Mouse (Mus musculus) thymus, adult 2 months (tissue): ENCODE measurements around the gene Gm12794. TPM values are rescaled to one million over a fixed set of nuclear protein-coding genes. Genes with fewer than 3 reads are reported as not detected.
"Not testable (repeated sequence)": the region's sequence is repeated elsewhere in the genome, so short reads cannot be mapped to it uniquely, and the experiment has no call there.

Source experiments
- DNase-seq: peaks from one replicate; pipeline ENCODE4 v3.0.0; 2021
- H3K27ac ChIP-seq: fragments of 200-500 bp; 2 replicates; pipeline ENCODE4 v1.5.1; 2012; ENCODE audit warnings: low read length, control low read depth; ENCODE audit not compliant: control insufficient read depth, insufficient read depth
- H3K27me3 ChIP-seq: fragments of 200-500 bp; 2 replicates; pipeline ENCODE4 v1.6.1; 2012; ENCODE audit warnings: mild to moderate bottlenecking, low read length, moderate library complexity, mixed read lengths; ENCODE audit not compliant: control insufficient read depth, insufficient read depth
- H3K36me3 ChIP-seq: fragments of 200-500 bp; 2 replicates; pipeline ENCODE4 v1.6.1; 2012; ENCODE audit warnings: mild to moderate bottlenecking, low read length, moderate library complexity; ENCODE audit not compliant: control insufficient read depth, insufficient read depth
- H3K4me1 ChIP-seq: fragments of 200-500 bp; replicated peaks from 2 replicates; pipeline ENCODE4 v1.6.1; 2012; ENCODE audit warnings: low read length; ENCODE audit not compliant: control insufficient read depth, insufficient read depth
- H3K4me3 ChIP-seq: fragments of 200-500 bp; 2 replicates; pipeline ENCODE4 v1.5.1; 2012; ENCODE audit warnings: mild to moderate bottlenecking, low read length, control low read depth, moderate library complexity; ENCODE audit not compliant: control insufficient read depth, insufficient read depth
- CTCF ChIP-seq: fragments of 200-500 bp; IDR thresholded peaks from 2 replicates; pipeline ENCODE4 v1.5.1; 2012; ENCODE audit warnings: mild to moderate bottlenecking, control low read depth, low read length, moderate library complexity, borderline replicate concordance; ENCODE audit not compliant: control insufficient read depth, poor library complexity, insufficient read depth; ENCODE audit errors: extremely low read depth
- POLR2A ChIP-seq: fragments of 200-500 bp; IDR thresholded peaks from 2 replicates; pipeline ENCODE4 v1.6.1; 2012; ENCODE audit warnings: mild to moderate bottlenecking, low read length, control low read depth, moderate library complexity; ENCODE audit not compliant: control insufficient read depth, poor library complexity, insufficient read depth; ENCODE audit errors: extremely low read depth
- WGBS: fragments of 180-500 bp; shearing (Covaris S2); methylation state at CpG from one replicate; pipeline ENCODE4 v1.1.7; 2018; 5-methylcytosine and 5-hydroxymethylcytosine counted together
- polyA plus RNA-seq: library from polyadenylated mRNA; depleted of rRNA; stranded (reverse); fragments of >200 nt; gene quantifications from 2 replicates; pipeline ENCODE4 v1.2.3, GENCODE M21; 2012; rRNA removed

Gene Gm12794
- not detected in 2 replicates for polyA plus RNA-seq

DNA sequence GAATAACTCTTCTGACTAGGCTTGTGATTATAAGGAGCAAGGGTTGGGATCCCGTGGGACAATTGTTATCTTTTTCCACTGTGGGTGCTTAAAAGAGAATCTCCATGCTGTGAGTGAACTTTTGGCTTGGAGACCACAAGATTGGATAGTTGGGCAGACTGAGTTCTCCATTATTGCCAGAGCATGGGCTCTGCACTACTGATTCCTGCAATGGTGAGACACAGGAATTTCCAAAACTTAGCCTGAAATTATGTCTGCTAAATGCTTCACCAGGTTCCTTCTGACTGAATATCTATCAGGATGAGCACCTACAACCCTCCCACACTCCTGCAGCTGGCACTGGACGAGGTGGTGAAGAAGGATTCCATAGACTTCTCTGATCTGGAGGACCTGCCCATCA lies at the start of gene Gm12794:
Gm12794 (plus strand) TSS at position 301 of the 400 bp plus-strand sequence.
- H3K36me3 ChIP-seq, H3K27ac ChIP-seq, H3K27me3 ChIP-seq, H3K4me3 ChIP-seq, DNase-seq, H3K4me1 ChIP-seq: not testable (repeated sequence)
- 76% methylated on average over 2 of the region's 2 CpGs for WGBS

DNA sequence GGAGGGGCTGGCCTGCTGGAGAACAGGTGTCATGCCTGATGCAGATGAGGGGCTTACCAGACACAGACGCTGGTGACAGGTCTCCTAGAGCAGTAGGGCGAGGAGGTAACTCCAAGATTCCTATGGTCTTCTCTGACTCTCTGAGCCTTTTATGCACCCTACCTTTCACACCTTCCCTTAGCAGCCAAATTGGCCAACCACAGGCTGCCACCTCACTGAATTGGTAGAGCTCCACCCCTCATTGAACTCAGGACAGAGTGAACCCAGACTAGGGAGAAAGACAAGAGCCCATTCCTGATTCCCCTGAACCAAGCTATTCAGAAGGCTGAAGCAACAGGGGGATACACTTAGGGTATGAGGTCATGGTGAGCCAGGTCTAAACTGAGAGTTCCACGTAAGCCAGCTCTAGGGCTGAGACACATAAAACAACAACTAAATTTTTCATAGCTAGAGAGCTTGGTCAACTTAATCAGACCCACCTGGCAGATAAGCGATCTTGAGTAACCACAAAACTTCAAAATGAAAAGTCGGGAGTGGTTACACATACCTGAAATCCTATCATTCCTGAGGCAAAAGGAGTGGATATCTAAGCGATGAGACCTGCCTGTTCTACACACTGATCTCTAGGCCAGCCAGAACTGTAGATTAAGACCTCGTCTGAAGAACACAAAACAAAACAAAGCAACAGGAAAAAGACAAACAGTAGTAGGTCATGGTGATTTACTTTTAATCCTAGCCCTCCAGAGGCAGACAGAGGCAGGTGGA lies 46.4 kb upstream of the Gm12794 start, which contains the start of gene C130073F10Rik:
C130073F10Rik (minus strand) TSS at position 134 of the 765 bp plus-strand sequence.
- no peak for TF ChIP-seq CTCF
- no peak for TF ChIP-seq POLR2A
- Histone ChIP-seq H3K27me3 (no peaks in the 10 kb centered on the region), H3K4me1 (no peaks in the 10 kb centered on the region), H3K4me3 (no peak within 1 kb of the TSS), H3K27ac (no peak within 1 kb of the TSS), H3K36me3 (no peaks in the 10 kb centered on the region)
- DNase-seq = no peak
- WGBS = 85% methylated on average over 7 of the region's 7 CpGs

DNA sequence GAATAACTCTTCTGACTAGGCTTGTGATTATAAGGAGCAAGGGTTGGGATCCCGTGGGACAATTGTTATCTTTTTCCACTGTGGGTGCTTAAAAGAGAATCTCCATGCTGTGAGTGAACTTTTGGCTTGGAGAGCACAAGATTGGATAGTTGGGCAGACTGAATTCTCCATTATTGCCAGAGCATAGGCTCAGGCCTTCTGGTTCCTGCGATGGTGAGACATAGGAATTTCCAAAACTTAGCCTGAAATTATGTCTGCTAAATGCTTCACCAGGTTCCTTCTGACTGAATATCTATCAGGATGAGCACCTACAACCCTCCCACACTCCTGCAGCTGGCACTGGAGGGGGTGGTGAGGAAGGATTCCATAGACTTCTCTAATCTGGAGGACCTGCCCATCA lies 31.4 kb upstream of the Gm12794 start, which contains the start of gene Gm12800:
Gm12800 (plus strand) TSS at position 301 of the 400 bp plus-strand sequence.
- WGBS = 90% methylated on average over 2 of the region's 2 CpGs
- H3K27me3 ChIP-seq, DNase-seq, H3K27ac ChIP-seq, H3K36me3 ChIP-seq, H3K4me3 ChIP-seq, H3K4me1 ChIP-seq: not testable (repeated sequence)

DNA sequence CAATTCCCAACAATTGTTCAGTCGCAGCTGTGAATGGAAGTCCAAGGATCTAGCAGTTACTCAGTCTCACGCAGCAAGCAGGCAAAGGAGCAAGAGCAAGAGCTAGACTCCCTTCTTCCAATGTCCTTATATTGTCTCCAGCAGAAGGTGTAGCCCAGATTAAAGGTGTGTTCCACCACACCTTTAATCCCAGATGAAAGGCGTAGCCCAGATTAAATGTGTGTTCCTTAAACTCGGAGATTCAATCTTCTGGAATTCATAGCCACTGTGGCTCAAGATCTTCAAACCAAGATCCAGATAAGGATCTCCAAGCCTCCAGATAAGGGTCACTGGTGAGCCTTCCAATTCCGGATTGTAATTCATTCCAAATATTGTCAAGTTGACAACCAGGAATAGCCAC lies 40.7 kb downstream of the Gm12794 start, which contains the start of gene Gm12790:
Gm12790 (minus strand) TSS at position 101 of the 400 bp plus-strand sequence.
- not testable (repeated sequence) for H3K27ac ChIP-seq, H3K27me3 ChIP-seq, DNase-seq, H3K36me3 ChIP-seq, H3K4me3 ChIP-seq, H3K4me1 ChIP-seq
- 93% methylated on average over 1 of the region's 5 CpGs for WGBS

DNA sequence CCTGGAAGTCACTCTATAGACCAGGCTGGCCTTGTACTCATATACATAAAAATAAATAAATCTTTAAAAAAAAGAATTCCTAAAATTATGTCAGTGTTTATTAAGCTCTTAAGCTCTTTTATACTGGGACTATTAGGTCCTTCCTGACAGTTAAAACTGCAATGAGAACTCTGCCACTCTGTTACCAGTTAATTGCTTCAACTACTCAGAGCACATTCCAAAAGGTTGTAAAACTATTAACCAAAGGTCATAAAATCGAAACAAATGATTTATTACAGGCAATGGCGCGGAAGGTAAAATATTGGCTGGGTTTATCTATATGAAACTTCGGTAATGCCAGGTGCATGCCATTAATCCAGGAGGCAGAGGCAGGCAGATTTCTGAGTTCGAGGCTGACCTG lies 45.5 kb downstream of the Gm12794 start:
- Histone ChIP-seq H3K27ac (no peak overlapping the region), H3K27me3 (no peaks in the 10 kb centered on the region), H3K4me3 (no peak overlapping the region), H3K4me1 (no peaks in the 10 kb centered on the region), H3K36me3 (no peaks in the 10 kb centered on the region)
- 82% methylated on average over 5 of the region's 5 CpGs for WGBS
- DNase-seq = no peak
- TF ChIP-seq POLR2A (no peak), CTCF (no peak)

DNA sequence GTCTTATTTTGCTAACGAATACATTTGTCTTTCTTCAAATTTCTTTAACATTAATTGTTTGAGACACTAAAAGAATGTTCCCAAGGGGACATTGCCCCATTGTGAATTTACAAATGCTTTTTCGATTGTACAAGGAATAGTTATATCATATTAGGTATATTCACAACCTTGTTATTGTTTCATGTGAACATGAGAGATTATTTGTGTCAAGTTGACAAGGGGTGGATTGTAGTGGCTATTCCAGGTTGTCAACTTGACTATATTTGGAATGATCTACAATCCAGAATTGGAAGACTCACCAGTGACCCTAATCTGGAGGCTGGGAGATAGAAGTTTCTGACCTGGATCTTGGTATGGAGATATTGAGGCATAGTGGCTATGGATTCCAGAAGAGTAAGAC lies 46.1 kb downstream of the Gm12794 start, which contains the start of gene Gm12789:
Gm12789 (plus strand) TSS at position 301 of the 400 bp plus-strand sequence.
- 92% methylated on average over 2 of the region's 2 CpGs for WGBS
- not testable (repeated sequence) for H3K4me1 ChIP-seq, H3K27ac ChIP-seq, H3K36me3 ChIP-seq, H3K4me3 ChIP-seq, H3K27me3 ChIP-seq, DNase-seq

Other genes with a start within 250 kb of the Gm12794 start
- 0.24 and 3.6 TPM in 2 replicates for gene Lepr, start 223.0 kb upstream of the Gm12794 start, polyA plus RNA-seq
- not detected in 2 replicates for gene B020004J07Rik, start 96.4 kb upstream of the Gm12794 start, polyA plus RNA-seq
- gene C130073F10Rik, start 46.6 kb upstream of the Gm12794 start, polyA plus RNA-seq = not detected in 2 replicates
- gene Gm12800, start 31.3 kb upstream of the Gm12794 start, polyA plus RNA-seq = not detected in 2 replicates
- gene Gm12790, start 40.6 kb downstream of the Gm12794 start, polyA plus RNA-seq = not detected in 2 replicates
- gene Gm12789, start 46.2 kb downstream of the Gm12794 start, polyA plus RNA-seq = not detected in 2 replicates
- gene Pde4b, start 147.1 kb downstream of the Gm12794 start, polyA plus RNA-seq = 20.5 and 21.1 TPM in 2 replicates